Mouse (Mus musculus): ENCODE data around the gene Prkd2. TPM values are rescaled to one million over a fixed set of nuclear protein-coding genes. Genes with fewer than 3 reads are reported as not detected.

Gene Prkd2
- polyA plus RNA-seq, 2 experiments = 1.8 to 2.5 TPM

DNA sequence AGATGAGACGGTGACA is 32.4 kb downstream of the Prkd2 start, which contains the start of gene Dact3:
Dact3 (plus strand) TSS at position 8 of the 16 bp plus-strand sequence.
- 0% methylated on average over 1 of the region's 1 CpGs for WGBS (ENCODE audit: insufficient replicate concordance)
- TF ChIP-seq EP300 (IDR thresholded peaks at IDR 0.05; ENCODE audit: low read depth) (no peak), CTCF (IDR thresholded peaks at IDR 0.05; ENCODE audit: low read depth) (no peak)
- no peak within 1 kb of the TSS; the same call in 1 of the 2 replicates for H3K27ac ChIP-seq
- H3K4me2 ChIP-seq (ENCODE audit: low read depth) = peak within 1 kb of the TSS; percentile 73
- peak within 1 kb of the TSS; percentile 3; the same call in 1 of the 2 replicates for H3K9ac ChIP-seq (replicated peaks)
- H3K4me3 ChIP-seq (ENCODE audit: insufficient read depth in 1 of 2, low read depth in 2 of 2, low read length in 2 of 2) = peak within 1 kb of the TSS; percentile 25 to 55
- DNase-seq (ENCODE audit: low read depth in 3 of 3, low spot score in 3 of 3) = no peak
- peaks cover 4 to 7% of the 10 kb centered on the region in 2 experiments for H3K4me1 ChIP-seq (replicated peaks; ENCODE audit: control insufficient read depth in 2 of 2, insufficient read depth in 2 of 2, low read length in 1 of 2)
- H3K9me3 ChIP-seq (ENCODE audit: control insufficient read depth, low read length) = no peaks in the 10 kb centered on the region
- no peak for ATAC-seq (ENCODE audit: insufficient read depth)
- peaks cover 11% of the 10 kb centered on the region for H3K27me3 ChIP-seq (ENCODE audit: control insufficient read depth, insufficient read depth, low read length)
- no peaks in the 10 kb centered on the region for H3K36me3 ChIP-seq (replicated peaks; ENCODE audit: control insufficient read depth, insufficient read depth, low read depth)

GRCm38 (mm10) chr7:16875326-16875725 is 32.6 kb downstream of the Prkd2 start:
- ATAC-seq (ENCODE audit: insufficient read depth) (peak; percentile 30), DNase-seq (ENCODE audit: low read depth in 3 of 3, low spot score in 3 of 3) (no peak)
- no peak for TF ChIP-seq CTCF (IDR thresholded peaks at IDR 0.05; ENCODE audit: low read depth)
- TF ChIP-seq EP300 (IDR thresholded peaks at IDR 0.05; ENCODE audit: low read depth) = no peak
- H3K4me1 ChIP-seq (replicated peaks; ENCODE audit: control insufficient read depth in 2 of 2, insufficient read depth in 2 of 2, low read length in 1 of 2) = peaks cover 4 to 7% of the 10 kb centered on the region in 2 experiments
- H3K4me3 ChIP-seq (ENCODE audit: insufficient read depth in 1 of 2, low read depth in 2 of 2, low read length in 2 of 2) = peak overlapping the region; percentile 18 to 55
- WGBS (ENCODE audit: insufficient replicate concordance) = 2% methylated on average over 38 of the region's 42 CpGs
- H3K9ac ChIP-seq (replicated peaks) = peak overlapping the region; percentile 3; the same call in 1 of the 2 replicates
- H3K27me3 ChIP-seq (ENCODE audit: control insufficient read depth, insufficient read depth, low read length) = peaks cover 11% of the 10 kb centered on the region
- no peak overlapping the region for H3K27ac ChIP-seq
- H3K4me2 ChIP-seq (ENCODE audit: low read depth) = peak overlapping the region; percentile 73
- H3K36me3 ChIP-seq (replicated peaks; ENCODE audit: control insufficient read depth, insufficient read depth, low read depth) = no peaks in the 10 kb centered on the region
- H3K9me3 ChIP-seq (ENCODE audit: control insufficient read depth, low read length) = no peaks in the 10 kb centered on the region

DNA sequence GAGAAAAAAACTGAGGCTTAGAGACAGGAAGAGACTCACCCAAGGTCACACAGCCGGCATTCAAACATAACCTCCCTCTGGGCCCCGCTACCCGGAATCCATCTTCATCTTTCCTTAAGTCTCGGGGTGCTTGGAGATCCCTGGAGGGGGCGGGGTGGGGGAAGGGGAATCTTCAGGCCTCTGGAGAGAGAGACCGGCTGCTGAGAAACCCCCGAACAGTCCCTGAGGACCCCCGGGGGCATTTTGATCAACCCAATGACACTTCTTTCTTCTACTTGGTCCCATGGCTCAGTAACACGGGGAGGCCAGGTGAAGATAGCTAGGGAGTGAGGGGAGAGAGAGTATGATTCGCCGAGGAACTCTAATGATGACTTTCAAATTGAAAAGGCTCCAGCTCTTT is 33.3 kb downstream of the Prkd2 start:
- 30% methylated on average over 11 of the region's 11 CpGs for WGBS (ENCODE audit: insufficient replicate concordance)
- Histone ChIP-seq H3K4me3 (ENCODE audit: insufficient read depth in 1 of 2, low read depth in 2 of 2, low read length in 2 of 2) (peak overlapping the region in 1 of 2 experiments; percentile 18; a peak in 2 of 4 replicates), H3K4me1 (replicated peaks; ENCODE audit: control insufficient read depth in 2 of 2, insufficient read depth in 2 of 2, low read length in 1 of 2) (peaks cover 4 to 7% of the 10 kb centered on the region in 2 experiments), H3K9ac (replicated peaks) (no peak overlapping the region), H3K27ac (no peak overlapping the region), H3K36me3 (replicated peaks; ENCODE audit: control insufficient read depth, insufficient read depth, low read depth) (no peaks in the 10 kb centered on the region), H3K4me2 (ENCODE audit: low read depth) (peak overlapping the region; percentile 73), H3K27me3 (ENCODE audit: control insufficient read depth, insufficient read depth, low read length) (peaks cover 11% of the 10 kb centered on the region), H3K9me3 (ENCODE audit: control insufficient read depth, low read length) (no peaks in the 10 kb centered on the region)
- no peak for TF ChIP-seq EP300 (IDR thresholded peaks at IDR 0.05; ENCODE audit: low read depth)
- TF ChIP-seq CTCF (IDR thresholded peaks at IDR 0.05; ENCODE audit: low read depth) = no peak
- ATAC-seq (ENCODE audit: insufficient read depth) (no peak), DNase-seq (ENCODE audit: low read depth in 3 of 3, low spot score in 3 of 3) (no peak)

GRCm38 (mm10) chr7:16876608-16877007 is 33.9 kb downstream of the Prkd2 start:
- H3K9ac ChIP-seq (replicated peaks) = no peak overlapping the region
- H3K9me3 ChIP-seq (ENCODE audit: control insufficient read depth, low read length) = no peaks in the 10 kb centered on the region
- peaks cover 11% of the 10 kb centered on the region for H3K27me3 ChIP-seq (ENCODE audit: control insufficient read depth, insufficient read depth, low read length)
- ATAC-seq (ENCODE audit: insufficient read depth) (no peak), DNase-seq (ENCODE audit: low read depth in 3 of 3, low spot score in 3 of 3) (no peak)
- no peak for TF ChIP-seq EP300 (IDR thresholded peaks at IDR 0.05; ENCODE audit: low read depth)
- TF ChIP-seq CTCF (IDR thresholded peaks at IDR 0.05; ENCODE audit: low read depth) = no peak
- peaks cover 4 to 7% of the 10 kb centered on the region in 2 experiments for H3K4me1 ChIP-seq (replicated peaks; ENCODE audit: control insufficient read depth in 2 of 2, insufficient read depth in 2 of 2, low read length in 1 of 2)
- H3K4me2 ChIP-seq (ENCODE audit: low read depth) = 0 out of 2 replicates have a peak overlapping the region, but pooled peaks have one; percentile 18
- 10% methylated on average over 13 of the region's 13 CpGs for WGBS (ENCODE audit: insufficient replicate concordance)
- no peak overlapping the region for H3K27ac ChIP-seq
- no peak overlapping the region for H3K4me3 ChIP-seq (ENCODE audit: insufficient read depth in 1 of 2, low read depth in 2 of 2, low read length in 2 of 2)
- no peaks in the 10 kb centered on the region for H3K36me3 ChIP-seq (replicated peaks; ENCODE audit: control insufficient read depth, insufficient read depth, low read depth)

DNA sequence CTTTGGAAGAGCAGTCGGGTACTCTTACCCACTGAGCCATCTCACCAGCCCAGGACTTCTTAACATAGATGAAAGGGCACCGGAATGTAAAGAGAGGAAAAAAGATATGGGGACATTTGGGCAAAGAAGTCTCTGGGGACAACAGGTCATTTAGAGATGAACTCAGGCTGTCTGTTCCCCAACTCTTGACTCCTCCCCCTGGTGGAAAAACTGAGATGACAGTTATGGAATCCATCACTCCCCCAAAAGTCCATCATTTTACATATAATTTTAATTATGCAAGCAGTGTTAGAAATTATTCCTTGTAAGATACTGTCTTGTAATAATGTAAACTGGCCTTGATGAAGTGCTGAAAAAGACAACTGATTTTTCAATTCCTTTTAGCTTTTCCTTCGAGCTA is 35.0 kb downstream of the Prkd2 start:
- Histone ChIP-seq H3K4me1 (replicated peaks; ENCODE audit: control insufficient read depth in 2 of 2, insufficient read depth in 2 of 2, low read length in 1 of 2) (peaks cover 4 to 7% of the 10 kb centered on the region in 2 experiments), H3K4me2 (ENCODE audit: low read depth) (no peak overlapping the region), H3K9ac (replicated peaks) (no peak overlapping the region), H3K9me3 (ENCODE audit: control insufficient read depth, low read length) (no peaks in the 10 kb centered on the region), H3K27ac (no peak overlapping the region), H3K36me3 (replicated peaks; ENCODE audit: control insufficient read depth, insufficient read depth, low read depth) (no peaks in the 10 kb centered on the region), H3K4me3 (ENCODE audit: insufficient read depth in 1 of 2, low read depth in 2 of 2, low read length in 2 of 2) (no peak overlapping the region), H3K27me3 (ENCODE audit: control insufficient read depth, insufficient read depth, low read length) (peaks cover 11% of the 10 kb centered on the region)
- TF ChIP-seq CTCF (IDR thresholded peaks at IDR 0.05; ENCODE audit: low read depth) (no peak), EP300 (IDR thresholded peaks at IDR 0.05; ENCODE audit: low read depth) (no peak)
- ATAC-seq (ENCODE audit: insufficient read depth) (no peak), DNase-seq (ENCODE audit: low read depth in 3 of 3, low spot score in 3 of 3) (no peak)
- WGBS (ENCODE audit: insufficient replicate concordance) = 61% methylated on average over 3 of the region's 3 CpGs
